Comparison of ENCODE assay signal across 26 mouse cellular contexts in the genomic region with DNA sequence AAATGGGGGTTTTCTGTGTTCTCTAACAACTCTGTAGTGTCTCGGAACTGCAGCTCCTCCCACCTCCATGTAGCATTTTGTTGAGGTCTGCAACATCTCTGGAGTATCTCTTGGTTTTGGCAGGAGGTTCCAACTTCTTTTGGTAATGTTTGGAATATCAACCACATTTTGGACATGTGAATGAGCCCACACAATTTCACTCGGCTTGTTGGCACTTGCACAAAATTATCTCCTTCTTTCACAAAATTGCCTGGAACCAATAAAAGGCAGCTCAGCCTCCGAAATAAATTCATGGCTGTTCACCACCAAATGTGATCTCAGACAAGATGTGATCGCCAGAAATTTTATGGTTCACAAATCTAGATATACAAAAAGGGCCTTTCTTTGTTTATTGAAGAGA. TPM values are rescaled to one million over a fixed set of nuclear protein-coding genes. Genes with fewer than 3 reads are reported as not detected.
DNase-seq lines count a peak whose midpoint lies in the region; ATAC-seq and TF ChIP-seq lines count a peak whose summit lies in the region.
"Had no signal": no experiment of that assay in that cellular context is flagged by ENCODE, and none has a peak within 500 bp of the region (broad histone marks: within the 10 kb centered on the region; RNA-seq: fewer than 3 reads in every experiment).

No protein-coding gene starts in this region.

- no peak for TF ChIP-seq CTCF in heart, adult 2 months (IDR thresholded peaks at IDR 0.05)

- no peaks in the 10 kb centered on the region for H3K9me3 ChIP-seq in forebrain, embryonic 14.5 days (replicated peaks; ENCODE audit: control insufficient read depth, low read length)
- H3K9me3 ChIP-seq: embryonic facial prominence, embryonic 12.5 days; embryonic facial prominence, embryonic 15.5 days; forebrain, embryonic 12.5 days; forebrain, embryonic 15.5 days had no signal

- TF ChIP-seq POLR2A in heart, adult 2 months (IDR thresholded peaks at IDR 0.05; ENCODE audit: insufficient read depth, low read depth, low read length): no peak

- H3K4me1 ChIP-seq in heart, adult 2 months (ENCODE audit: control insufficient read depth, insufficient read depth, low read length): no peaks in the 10 kb centered on the region
- H3K4me1 ChIP-seq in forebrain, embryonic 14.5 days (ENCODE audit: control insufficient read depth, insufficient read depth, low read length): no peaks in the 10 kb centered on the region
- H3K4me1 ChIP-seq: embryonic facial prominence, embryonic 12.5 days; embryonic facial prominence, embryonic 15.5 days; forebrain, embryonic 10.5 days; forebrain, embryonic 12.5 days; forebrain, embryonic 15.5 days had no signal

- H3K9ac ChIP-seq in heart, adult 2 months (ENCODE audit: low read depth, low read length): no peak overlapping the region
- H3K9ac ChIP-seq in forebrain, embryonic 14.5 days (ENCODE audit: low read length): no peak overlapping the region
- H3K9ac ChIP-seq: embryonic facial prominence, embryonic 12.5 days; embryonic facial prominence, embryonic 15.5 days; forebrain, embryonic 12.5 days; forebrain, embryonic 15.5 days; forebrain, postnatal 0 days had no signal

- 73% methylated on average over 4 of the region's 4 CpGs for WGBS in heart, adult 2 months
- WGBS in forebrain, embryonic 14.5 days: 84% methylated on average over 4 of the region's 4 CpGs

- no peaks in the 10 kb centered on the region for H3K27me3 ChIP-seq in heart, adult 2 months (ENCODE audit: control insufficient read depth, insufficient read depth, low read length)
- no peaks in the 10 kb centered on the region for H3K27me3 ChIP-seq in forebrain, embryonic 14.5 days (replicated peaks; ENCODE audit: control insufficient read depth, insufficient read depth, low read length)
- H3K27me3 ChIP-seq: embryonic facial prominence, embryonic 12.5 days; embryonic facial prominence, embryonic 15.5 days; forebrain, embryonic 12.5 days; forebrain, embryonic 15.5 days had no signal

- no peaks in the 10 kb centered on the region for H3K36me3 ChIP-seq in heart, adult 2 months (ENCODE audit: control insufficient read depth, insufficient read depth, low read length)
- no peaks in the 10 kb centered on the region for H3K36me3 ChIP-seq in forebrain, embryonic 14.5 days (ENCODE audit: control insufficient read depth, insufficient read depth, low read length)
- H3K36me3 ChIP-seq: embryonic facial prominence, embryonic 12.5 days; embryonic facial prominence, embryonic 15.5 days; forebrain, embryonic 10.5 days; forebrain, embryonic 12.5 days; forebrain, embryonic 15.5 days had no signal

- ATAC-seq in granulocyte monocyte progenitor cell, adult 5-6 weeks (replicated peaks; ENCODE audit: poor library complexity, severe bottlenecking): no peak
- ATAC-seq in forebrain, embryonic 14.5 days: no peak
- ATAC-seq: activated CD4-positive, CD25-positive, alpha-beta regulatory T cell, adult 4 months; forebrain, embryonic 15.5 days; forebrain, postnatal 0 days had no signal

- no peak for TF ChIP-seq EP300 in heart, adult 2 months (IDR thresholded peaks at IDR 0.05; ENCODE audit: insufficient read depth, low read depth, low read length)

- no peak overlapping the region for H3K4me2 ChIP-seq in forebrain, embryonic 14.5 days (ENCODE audit: low read length)
- H3K4me2 ChIP-seq: embryonic facial prominence, embryonic 12.5 days; embryonic facial prominence, embryonic 15.5 days; forebrain, embryonic 12.5 days; forebrain, embryonic 15.5 days had no signal

- no peak overlapping the region for H3K4me3 ChIP-seq in heart, adult 2 months
- no peak overlapping the region for H3K4me3 ChIP-seq in forebrain, embryonic 14.5 days (ENCODE audit: low read depth, low read length)
- H3K4me3 ChIP-seq: embryonic facial prominence, embryonic 12.5 days; embryonic facial prominence, embryonic 15.5 days; erythroblast, embryonic 14.5 days; forebrain, embryonic 10.5 days; forebrain, embryonic 12.5 days; forebrain, embryonic 15.5 days had no signal

- peak; percentile 56 for DNase-seq in heart, adult 11 months
- no peak for DNase-seq in heart, adult 2 months
- DNase-seq in Muller cell, postnatal 12 days (ENCODE audit: inconsistent ontology term): peak; percentile 51
- peak; percentile 26 for DNase-seq in NIH3T3 (ENCODE audit: low read depth)
- DNase-seq in forebrain, embryonic 14.5 days (ENCODE audit: low spot score): no peak
- DNase-seq: adrenal gland, adult 8-10 months; adrenal gland, postnatal 14 days; adrenal gland, postnatal 36 days; cerebellum, adult 11 months; cerebellum, adult 18-20 months; cerebellum, adult 8-10 months; cerebellum, adult 9-11 months; cerebellum, postnatal 14 days; cerebellum, postnatal 36 days; embryo, embryonic 11 days; forebrain, postnatal 0 days had no signal

- H3K27ac ChIP-seq in heart, adult 2 months: no peak overlapping the region
- H3K27ac ChIP-seq in forebrain, embryonic 14.5 days (ENCODE audit: low read depth, low read length): no peak overlapping the region
- H3K27ac ChIP-seq: embryonic facial prominence, embryonic 12.5 days; embryonic facial prominence, embryonic 15.5 days; forebrain, embryonic 10.5 days; forebrain, embryonic 12.5 days; forebrain, embryonic 15.5 days had no signal

- no peaks in the 10 kb centered on the region for H3K79me2 ChIP-seq in heart, adult 2 months (replicated peaks; ENCODE audit: control insufficient read depth, insufficient read depth, low read length)

- intact Hi-C loops in heart, adult 2 months (cut with DNase I): loop anchor here (5.0 kb wide), 1 partner anchor 62 kb away; no protein-coding TSS in a partner anchor

RNA-seq across cellular contexts. Expression of a gene that starts 8.6 kb away (rescaled TPM):
- 10 to 100 TPM; 15.4 to 15.8 TPM for total RNA-seq in heart, adult 2 months (2021)
- polyA plus RNA-seq in heart, adult 2 months (2012; rRNA removed): 10.3 and 15.8 TPM in 2 replicates
- not detected in 2 replicates for total RNA-seq in granulocyte monocyte progenitor cell, adult 5-6 weeks (2014; fragmentation: Nextera tagmentation)
- total RNA-seq in granulocyte monocyte progenitor cell, adult 5-6 weeks (2017): not detected in 2 replicates
- 44.6 and 47.4 TPM in 2 replicates for polyA plus RNA-seq in forebrain, embryonic 14.5 days (2014; fragmentation: Nextera tagmentation; extraction: Ambion mirVana)
- total RNA-seq: common myeloid progenitor, adult 5-6 weeks; MEL had no signal
- polyA plus RNA-seq: activated CD4-positive, CD25-positive, alpha-beta regulatory T cell, adult 4 months; erythroblast, embryonic 14.5 days had no signal

RNA-seq across cellular contexts. Expression of a gene that starts 9.1 kb away (rescaled TPM):
- total RNA-seq in heart, adult 2 months (2021): 1 to 10 TPM; 4.5 to 4.8 TPM
- polyA plus RNA-seq in heart, adult 2 months (2012; rRNA removed): 10.4 and 11.0 TPM in 2 replicates
- total RNA-seq in granulocyte monocyte progenitor cell, adult 5-6 weeks (2014; fragmentation: Nextera tagmentation): 1.7 and 2.0 TPM in 2 replicates
- 2.2 and 3.6 TPM in 2 replicates for total RNA-seq in granulocyte monocyte progenitor cell, adult 5-6 weeks (2017)
- polyA plus RNA-seq in forebrain, embryonic 14.5 days (2014; fragmentation: Nextera tagmentation; extraction: Ambion mirVana): 3.1 and 4.0 TPM in 2 replicates
- total RNA-seq: MEL had no signal

Comparison
In these comparisons a context has a peak if more than half of its experiments do, and no peak if none do; other contexts are left out.
1. DNase-seq: peak in heart, adult 11 months (single experiment), Muller cell, postnatal 12 days (single experiment) and NIH3T3 (single experiment); none in heart, adult 2 months (0 of 2) and forebrain, embryonic 14.5 days (single experiment).
2. RNA of a gene that starts 8.6 kb away (total RNA-seq): 15.4 to 15.8 TPM in heart, adult 2 months; not detected in granulocyte monocyte progenitor cell, adult 5-6 weeks; every median in the first group is over 10 times any median in the second.